Mouse (Mus musculus) kidney, adult 2 months (tissue): ENCODE results near the gene Get4. TPM values are rescaled to one million over a fixed set of nuclear protein-coding genes. Genes with fewer than 3 reads are reported as not detected.

ENCODE experiments used
- DNase-seq: peaks from one replicate; pipeline ENCODE4 v3.0.0; 2021
- H3K27ac ChIP-seq: fragments of 200-500 bp; 2 replicates; pipeline ENCODE4 v1.5.1; 2012; ENCODE audit warnings: low read depth, low read length, control low read depth, inconsistent platforms; ENCODE audit not compliant: insufficient read depth
- H3K27me3 ChIP-seq: fragments of 200-500 bp; replicated peaks from 2 replicates; pipeline ENCODE4 v1.6.1; 2012; ENCODE audit warnings: mild to moderate bottlenecking, moderate library complexity, low read length, inconsistent platforms; ENCODE audit not compliant: control insufficient read depth, insufficient read depth
- H3K36me3 ChIP-seq: fragments of 200-500 bp; 2 replicates; pipeline ENCODE4 v1.6.1; 2012; ENCODE audit warnings: mild to moderate bottlenecking, moderate library complexity, low read length, inconsistent platforms; ENCODE audit not compliant: control insufficient read depth, insufficient read depth
- H3K4me1 ChIP-seq: fragments of 200-500 bp; 2 replicates; pipeline ENCODE4 v1.6.1; 2011; ENCODE audit warnings: low read length; ENCODE audit not compliant: control insufficient read depth, insufficient read depth
- H3K4me3 ChIP-seq: fragments of 200-500 bp; 2 replicates; pipeline ENCODE4 v1.5.1; 2011; ENCODE audit warnings: mild to moderate bottlenecking, low read depth, low read length, control low read depth; ENCODE audit not compliant: insufficient read depth
- CTCF ChIP-seq: fragments of 200-500 bp; conservative IDR thresholded peaks from 2 replicates; pipeline ENCODE4 v1.5.1; 2011; ENCODE audit warnings: low read depth, mild to moderate bottlenecking, control low read depth, low read length, moderate library complexity, mixed read lengths; ENCODE audit not compliant: insufficient read depth, insufficient read length
- POLR2A ChIP-seq: fragments of 200-500 bp; IDR thresholded peaks from one replicate; pipeline ENCODE4 v1.6.1; 2011; ENCODE audit warnings: low read depth, low read length, control low read depth
- WGBS: fragments of 180-500 bp; shearing (Covaris S2); methylation state at CpG from one replicate; pipeline ENCODE4 v1.1.7; 2018; 5-methylcytosine and 5-hydroxymethylcytosine counted together
- polyA plus RNA-seq: library from polyadenylated mRNA; depleted of rRNA; stranded (reverse); fragments of >200 nt; gene quantifications from 2 replicates; pipeline ENCODE4 v1.2.3, GENCODE M21; 2012; rRNA removed

Get4 gene
- 79.3 and 96.2 TPM in 2 replicates for polyA plus RNA-seq

DNA sequence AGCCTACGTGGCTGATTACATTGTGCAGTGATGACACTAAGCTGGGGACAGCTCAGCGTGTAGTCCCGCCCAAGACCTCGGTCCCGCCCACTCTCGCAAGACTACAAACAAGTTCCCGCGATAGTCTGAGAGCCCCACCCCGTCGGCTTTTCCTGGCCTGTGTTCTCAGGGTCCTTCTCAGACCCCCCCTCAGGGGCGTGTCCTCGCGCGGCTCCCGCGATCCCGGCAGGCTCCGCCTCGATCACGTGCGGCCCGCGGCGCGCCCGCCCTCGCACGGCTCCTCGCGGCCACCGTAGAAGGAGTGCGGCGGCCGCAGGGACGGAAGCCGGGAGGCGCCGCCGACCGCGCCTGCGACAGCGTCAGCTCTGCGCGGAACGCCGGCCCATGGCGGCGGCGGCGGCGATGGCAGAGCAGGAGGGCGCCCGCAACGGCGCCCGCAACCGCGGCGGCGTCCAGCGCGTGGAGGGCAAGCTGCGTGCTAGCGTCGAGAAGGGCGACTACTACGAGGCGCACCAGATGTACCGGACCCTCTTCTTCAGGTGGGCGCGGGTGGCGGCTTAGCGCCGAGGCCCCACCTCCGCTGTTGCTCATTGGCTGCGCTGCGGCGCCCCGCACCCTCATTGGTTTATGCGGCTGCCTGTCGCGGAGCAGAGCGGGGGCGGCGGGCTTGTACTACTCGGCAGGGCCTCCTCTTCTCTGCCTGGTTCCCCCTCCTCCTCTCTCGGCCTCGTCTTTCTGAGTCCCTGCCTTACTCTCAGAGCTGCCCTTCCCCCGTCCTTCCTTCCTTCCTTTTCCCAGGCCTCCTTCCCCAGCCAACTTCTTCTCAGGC, at the start of gene Get4:
Get4 (plus strand) TSS at position 244 of the 829 bp plus-strand sequence.
- peak; percentile 68 for TF ChIP-seq POLR2A
- TF ChIP-seq CTCF, result no peak
- WGBS, result under 1% methylated on average over 88 of the region's 90 CpGs
- peak within 1 kb of the TSS; percentile 94 for H3K4me3 ChIP-seq
- no peaks in the 10 kb centered on the region for H3K27me3 ChIP-seq
- H3K36me3 ChIP-seq, result no peaks in the 10 kb centered on the region
- H3K27ac ChIP-seq, result peak within 1 kb of the TSS; percentile 89
- peaks cover 24% of the 10 kb centered on the region for H3K4me1 ChIP-seq
- peak; percentile 100 for DNase-seq

GRCm38 (mm10) chr5:139203312-139203711, 48.8 kb upstream of the Get4 start:
- no peak for TF ChIP-seq POLR2A
- TF ChIP-seq CTCF, result no peak
- peaks cover 7% of the 10 kb centered on the region; the same call in 1 of the 2 replicates for H3K4me1 ChIP-seq
- no peak for DNase-seq
- 91% methylated on average over 5 of the region's 5 CpGs for WGBS
- H3K36me3 ChIP-seq, result no peaks in the 10 kb centered on the region
- no peak overlapping the region for H3K4me3 ChIP-seq
- H3K27ac ChIP-seq, result no peak overlapping the region
- no peaks in the 10 kb centered on the region for H3K27me3 ChIP-seq

- no peaks in the 10 kb centered on the region for H3K36me3 ChIP-seq
- H3K27me3 ChIP-seq, result no peaks in the 10 kb centered on the region
- TF ChIP-seq POLR2A (no peak), CTCF (no peak)
- 41% methylated on average over 4 of the region's 4 CpGs for WGBS
- H3K4me3 ChIP-seq, result no peak overlapping the region
- DNase-seq, result no peak
- no peak overlapping the region for H3K27ac ChIP-seq
- H3K4me1 ChIP-seq, result peaks cover 23% of the 10 kb centered on the region
Observed at GRCm38 (mm10) chr5:139206081-139206480, 46.0 kb upstream of the Get4 start.

- no peak for DNase-seq
- no peaks in the 10 kb centered on the region for H3K36me3 ChIP-seq
- WGBS, result 57% methylated on average over 7 of the region's 7 CpGs
- no peaks in the 10 kb centered on the region for H3K27me3 ChIP-seq
- TF ChIP-seq POLR2A (no peak), CTCF (no peak)
- no peak overlapping the region for H3K27ac ChIP-seq
- H3K4me3 ChIP-seq, result no peak overlapping the region
- H3K4me1 ChIP-seq, result peaks cover 19% of the 10 kb centered on the region
Observed at GRCm38 (mm10) chr5:139206525-139206924, 45.6 kb upstream of the Get4 start.

DNA sequence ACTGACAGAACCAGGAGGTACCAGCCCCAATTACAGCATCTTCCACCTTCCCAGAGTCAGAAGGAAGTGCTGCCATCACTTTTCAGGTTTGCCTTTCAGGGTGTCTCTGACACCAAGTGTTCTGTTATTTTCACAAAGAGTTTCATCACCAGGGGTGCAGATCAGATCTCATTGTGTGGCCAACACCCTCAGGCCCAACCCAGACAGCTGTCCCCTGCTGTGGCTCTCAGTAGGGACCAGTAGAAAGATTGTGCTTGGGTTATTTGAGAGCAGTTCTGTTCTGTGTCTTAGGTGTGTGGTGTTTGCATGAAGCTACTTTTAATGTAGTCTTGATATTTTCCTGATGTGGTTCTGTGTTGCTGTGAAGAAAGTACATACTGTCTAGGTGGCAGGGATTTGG, 43.9 kb upstream of the Get4 start:
- Histone ChIP-seq H3K27ac (no peak overlapping the region), H3K27me3 (no peaks in the 10 kb centered on the region), H3K4me1 (peaks cover 15% of the 10 kb centered on the region), H3K4me3 (no peak overlapping the region), H3K36me3 (no peaks in the 10 kb centered on the region)
- TF ChIP-seq CTCF, result no peak
- no peak for TF ChIP-seq POLR2A
- DNase-seq, result no peak

- no peak for TF ChIP-seq POLR2A
- TF ChIP-seq CTCF, result peak; percentile 61
- 78% methylated on average over 10 of the region's 10 CpGs for WGBS
- Histone ChIP-seq H3K4me3 (no peak overlapping the region), H3K27ac (peak overlapping the region; percentile 56), H3K36me3 (no peaks in the 10 kb centered on the region), H3K4me1 (peaks cover 15% of the 10 kb centered on the region), H3K27me3 (no peaks in the 10 kb centered on the region)
- peak; percentile 60 for DNase-seq
Observed at GRCm38 (mm10) chr5:139208871-139209684, 43.0 kb upstream of the Get4 start.

DNA sequence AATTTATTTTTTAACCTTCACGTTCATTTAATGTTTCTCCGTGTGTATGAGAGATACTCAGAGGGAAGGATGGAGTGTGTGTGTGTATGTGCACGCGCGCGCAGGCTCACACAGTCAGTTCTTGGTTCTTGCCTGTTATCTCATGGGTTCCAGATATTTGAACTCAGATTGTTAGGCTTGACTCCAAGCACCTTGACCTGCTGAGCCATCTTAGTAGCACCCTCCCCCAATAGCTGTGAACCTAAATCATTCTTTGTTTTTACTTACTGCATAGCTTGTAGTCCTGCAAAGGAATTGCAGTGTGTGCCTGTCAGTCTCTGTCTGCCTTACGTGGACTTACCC, 42.5 kb upstream of the Get4 start:
- Histone ChIP-seq H3K27me3 (no peaks in the 10 kb centered on the region), H3K27ac (peak overlapping the region; percentile 56; the same call in 1 of the 2 replicates), H3K4me1 (peaks cover 15% of the 10 kb centered on the region), H3K4me3 (no peak overlapping the region), H3K36me3 (no peaks in the 10 kb centered on the region)
- peak; percentile 25 for DNase-seq
- TF ChIP-seq POLR2A (no peak), CTCF (no peak)
- WGBS, result 70% methylated on average over 7 of the region's 7 CpGs
